Mouse (Mus musculus): ENCODE measurements around the gene Taf1b. TPM values are rescaled to one million over a fixed set of nuclear protein-coding genes. Genes with fewer than 3 reads are reported as not detected.

Taf1b gene
- total and polyA plus RNA-seq, 2 experiments from 2014 or later, result 15.2 to 33.1 TPM

DNA sequence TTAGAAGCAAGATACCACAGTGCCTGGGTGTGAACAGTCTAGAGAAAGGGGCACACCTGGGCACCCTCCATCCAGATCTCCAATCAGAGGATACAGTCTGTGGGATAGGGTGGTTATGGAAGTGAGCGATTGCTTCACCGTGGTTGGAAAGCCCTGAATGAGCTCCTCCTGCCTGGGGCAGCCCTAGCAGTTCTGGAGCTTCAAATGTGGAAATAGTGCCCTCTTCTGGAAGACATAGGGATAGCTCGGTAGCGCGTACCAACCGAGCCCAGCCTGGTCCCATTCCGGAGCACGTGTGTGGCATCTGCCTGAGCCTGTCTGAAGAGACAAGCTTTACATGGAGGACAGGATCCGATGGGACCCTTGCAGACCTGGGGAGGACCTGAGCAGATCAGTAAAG lies 102.6 kb downstream of the Taf1b start:
- Histone ChIP-seq H3K27ac (ENCODE audit: low read depth, low read length) (no peak overlapping the region), H3K9me3 (ENCODE audit: low read length) (no peaks in the 10 kb centered on the region), H3K36me3 (ENCODE audit: insufficient read depth, low read length) (no peaks in the 10 kb centered on the region), H3K4me2 (ENCODE audit: low read depth, low read length, poor library complexity, severe bottlenecking) (no peak overlapping the region), H3K4me3 (ENCODE audit: low read depth, low read length) (no peak overlapping the region), H3K27me3 (ENCODE audit: insufficient read depth, low read length) (no peaks in the 10 kb centered on the region), H3K9ac (replicated peaks; ENCODE audit: low read length, poor library complexity, severe bottlenecking) (no peak overlapping the region), H3K4me1 (ENCODE audit: insufficient read depth, low read length) (0 out of 2 replicates have a peak, but pooled peaks cover 2% of the 10 kb centered on the region)
- ATAC-seq (ENCODE audit: low FRiP score) (peak; percentile 80), DNase-seq (ENCODE audit: low spot score) (peak; percentile 77)
- TF ChIP-seq CTCF (IDR thresholded peaks at IDR 0.05), result peak; percentile 82
- WGBS, result 6% methylated on average over 9 of the region's 9 CpGs

DNA sequence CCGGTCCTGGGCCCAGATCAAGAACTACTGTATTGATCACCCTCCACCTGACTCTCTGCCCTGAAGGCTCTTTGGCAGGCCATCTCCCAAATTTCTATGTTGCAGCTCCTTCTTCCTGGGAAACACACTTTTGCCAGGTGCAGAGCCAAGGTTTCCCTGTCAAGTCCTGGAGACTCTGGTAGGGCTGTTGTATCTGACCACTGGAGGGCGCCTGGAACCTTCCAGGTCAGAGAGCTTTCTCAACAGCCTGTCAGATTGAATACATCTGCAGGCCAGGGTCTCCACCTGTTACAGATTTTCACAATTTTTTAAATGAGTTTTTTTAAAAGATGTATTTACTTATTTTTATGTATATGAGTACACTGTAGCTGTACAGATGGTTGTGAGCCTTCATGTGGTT lies 105.1 kb downstream of the Taf1b start:
- no peak overlapping the region for H3K4me2 ChIP-seq (ENCODE audit: low read depth, low read length, poor library complexity, severe bottlenecking)
- TF ChIP-seq CTCF (IDR thresholded peaks at IDR 0.05), result peak; percentile 80
- peak; percentile 84 for DNase-seq (ENCODE audit: low spot score)
- no peak overlapping the region for H3K9ac ChIP-seq (replicated peaks; ENCODE audit: low read length, poor library complexity, severe bottlenecking)
- no peak overlapping the region for H3K4me3 ChIP-seq (ENCODE audit: low read depth, low read length)
- no peaks in the 10 kb centered on the region for H3K36me3 ChIP-seq (ENCODE audit: insufficient read depth, low read length)
- no peaks in the 10 kb centered on the region for H3K9me3 ChIP-seq (ENCODE audit: low read length)
- H3K4me1 ChIP-seq (ENCODE audit: insufficient read depth, low read length), result 0 out of 2 replicates have a peak, but pooled peaks cover 2% of the 10 kb centered on the region
- ATAC-seq (ENCODE audit: low FRiP score), result no peak
- WGBS, result 43% methylated on average over 2 of the region's 2 CpGs
- no peaks in the 10 kb centered on the region for H3K27me3 ChIP-seq (ENCODE audit: insufficient read depth, low read length)
- no peak overlapping the region for H3K27ac ChIP-seq (ENCODE audit: low read depth, low read length)

DNA sequence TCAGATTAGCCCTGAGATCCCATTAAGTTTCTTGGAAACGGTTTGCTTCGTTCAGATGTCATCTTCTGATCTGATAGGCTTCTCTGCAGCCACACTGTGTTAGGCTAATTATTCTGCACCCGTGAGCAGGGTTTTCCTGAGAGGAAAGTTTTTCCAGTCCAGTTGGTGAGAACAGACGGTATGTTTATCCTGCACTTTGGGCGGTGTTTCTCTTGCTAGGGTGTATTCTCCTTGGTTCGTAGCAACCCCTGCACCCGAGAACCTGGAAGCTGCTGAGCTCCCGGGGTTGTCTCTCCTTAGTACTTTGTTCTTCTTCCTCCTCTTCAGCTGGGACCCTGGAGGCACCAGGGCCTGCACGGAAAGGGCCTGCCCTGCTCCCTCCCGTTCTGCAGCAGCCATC lies 108.0 kb downstream of the Taf1b start:
- ATAC-seq (ENCODE audit: low FRiP score) (no peak), DNase-seq (ENCODE audit: low spot score) (no peak)
- WGBS, result 70% methylated on average over 10 of the region's 10 CpGs
- Histone ChIP-seq H3K4me1 (ENCODE audit: insufficient read depth, low read length) (no peaks in the 10 kb centered on the region), H3K27me3 (ENCODE audit: insufficient read depth, low read length) (no peaks in the 10 kb centered on the region), H3K9me3 (ENCODE audit: low read length) (no peaks in the 10 kb centered on the region), H3K27ac (ENCODE audit: low read depth, low read length) (no peak overlapping the region), H3K4me3 (ENCODE audit: low read depth, low read length) (no peak overlapping the region), H3K36me3 (ENCODE audit: insufficient read depth, low read length) (no peaks in the 10 kb centered on the region), H3K9ac (replicated peaks; ENCODE audit: low read length, poor library complexity, severe bottlenecking) (no peak overlapping the region), H3K4me2 (ENCODE audit: low read depth, low read length, poor library complexity, severe bottlenecking) (no peak overlapping the region)
- no peak for TF ChIP-seq CTCF (IDR thresholded peaks at IDR 0.05)

Other genes starting within 250 kb of the Taf1b start
- 1.7 and 3.5 TPM in 2 replicates for gene Grhl1, start 73.9 kb downstream of the Taf1b start, total RNA-seq (2014; rRNA removed)
- gene Grhl1, start 73.9 kb downstream of the Taf1b start, polyA plus RNA-seq (2015; fragmentation: Nextera tagmentation; extraction: Ambion mirVana), result 1.8 and 2.2 TPM in 2 replicates
- 27.1 and 33.6 TPM in 2 replicates for gene Klf11, start 152.9 kb downstream of the Taf1b start, total RNA-seq (2014; rRNA removed)
- 21.8 and 24.4 TPM in 2 replicates for gene Klf11, start 152.9 kb downstream of the Taf1b start, polyA plus RNA-seq (2015; fragmentation: Nextera tagmentation; extraction: Ambion mirVana)
- gene Cys1, start 183.5 kb downstream of the Taf1b start, total RNA-seq (2014; rRNA removed), result 3.7 and 4.8 TPM in 2 replicates
- gene Cys1, start 183.5 kb downstream of the Taf1b start, polyA plus RNA-seq (2015; fragmentation: Nextera tagmentation; extraction: Ambion mirVana), result 1.9 and 2.1 TPM in 2 replicates
- 9.7 and 15.1 TPM in 2 replicates for gene Rrm2, start 209.9 kb downstream of the Taf1b start, total RNA-seq (2014; rRNA removed)
- gene Rrm2, start 209.9 kb downstream of the Taf1b start, polyA plus RNA-seq (2015; fragmentation: Nextera tagmentation; extraction: Ambion mirVana), result 23.1 and 23.4 TPM in 2 replicates

Measured in midbrain, postnatal 0 days (tissue).